Mouse (Mus musculus) embryonic fibroblast, embryonic 13.5 days (primary cell): Measurements from ENCODE around the gene Chrm4. TPM values are rescaled to one million over a fixed set of nuclear protein-coding genes. Genes with fewer than 3 reads are reported as not detected.

Experiments used
- H3K27ac ChIP-seq: 2 replicates; pipeline ENCODE4 v1.5.1; 2012; ENCODE audit warnings: low read length, control low read depth, inconsistent platforms; ENCODE audit not compliant: insufficient read depth
- H3K4me1 ChIP-seq: 2 replicates; pipeline ENCODE4 v1.6.1; 2011; ENCODE audit warnings: low read length; ENCODE audit not compliant: control insufficient read depth, insufficient read depth
- H3K4me3 ChIP-seq: 2 replicates; pipeline ENCODE4 v1.5.1; 2011; ENCODE audit warnings: mild to moderate bottlenecking, control low read depth, low read length; ENCODE audit not compliant: insufficient read depth
- CTCF ChIP-seq: IDR thresholded peaks from 2 replicates; pipeline ENCODE4 v1.5.1; 2011; ENCODE audit warnings: mild to moderate bottlenecking, control low read depth, low read length, moderate library complexity, borderline replicate concordance; ENCODE audit not compliant: insufficient read depth
- POLR2A ChIP-seq: IDR thresholded peaks from 2 replicates; pipeline ENCODE4 v1.6.1; 2011; ENCODE audit warnings: low read depth, mild to moderate bottlenecking, control low read depth, low read length, moderate library complexity
- polyA plus RNA-seq: library from polyadenylated mRNA; stranded (reverse); fragments of >200 nt; gene quantifications from 2 replicates; pipeline ENCODE4 v1.2.4, GENCODE M21; 2011; ENCODE audit warnings: low read depth; ENCODE audit not compliant: missing spikeins, insufficient read length

Gene Chrm4
- not detected in 2 replicates for polyA plus RNA-seq

DNA sequence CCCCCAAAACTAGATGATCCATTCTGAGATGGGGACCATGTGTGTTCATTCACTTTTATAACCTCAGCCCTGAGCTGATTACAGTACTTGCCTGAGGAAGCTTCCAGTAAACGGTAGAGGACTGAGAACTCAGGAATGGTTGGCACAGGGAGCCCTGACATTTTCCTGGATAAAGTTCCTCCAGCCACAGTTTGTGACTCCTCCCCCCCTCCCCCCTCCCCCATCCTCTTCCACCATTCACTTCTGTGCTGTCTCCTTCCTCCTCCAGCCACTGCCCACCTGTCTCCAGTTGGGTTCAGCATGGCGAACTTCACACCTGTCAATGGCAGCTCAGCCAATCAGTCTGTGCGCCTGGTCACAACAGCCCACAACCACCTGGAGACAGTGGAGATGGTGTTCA, at the start of gene Chrm4:
Chrm4 (plus strand) TSS at position 301 of the 400 bp plus-strand sequence.
- TF ChIP-seq POLR2A (no peak), CTCF (no peak)
- Histone ChIP-seq H3K27ac (no peak within 1 kb of the TSS), H3K4me3 (no peak within 1 kb of the TSS), H3K4me1 (0 out of 2 replicates have a peak, but pooled peaks cover 2% of the 10 kb centered on the region)

DNA sequence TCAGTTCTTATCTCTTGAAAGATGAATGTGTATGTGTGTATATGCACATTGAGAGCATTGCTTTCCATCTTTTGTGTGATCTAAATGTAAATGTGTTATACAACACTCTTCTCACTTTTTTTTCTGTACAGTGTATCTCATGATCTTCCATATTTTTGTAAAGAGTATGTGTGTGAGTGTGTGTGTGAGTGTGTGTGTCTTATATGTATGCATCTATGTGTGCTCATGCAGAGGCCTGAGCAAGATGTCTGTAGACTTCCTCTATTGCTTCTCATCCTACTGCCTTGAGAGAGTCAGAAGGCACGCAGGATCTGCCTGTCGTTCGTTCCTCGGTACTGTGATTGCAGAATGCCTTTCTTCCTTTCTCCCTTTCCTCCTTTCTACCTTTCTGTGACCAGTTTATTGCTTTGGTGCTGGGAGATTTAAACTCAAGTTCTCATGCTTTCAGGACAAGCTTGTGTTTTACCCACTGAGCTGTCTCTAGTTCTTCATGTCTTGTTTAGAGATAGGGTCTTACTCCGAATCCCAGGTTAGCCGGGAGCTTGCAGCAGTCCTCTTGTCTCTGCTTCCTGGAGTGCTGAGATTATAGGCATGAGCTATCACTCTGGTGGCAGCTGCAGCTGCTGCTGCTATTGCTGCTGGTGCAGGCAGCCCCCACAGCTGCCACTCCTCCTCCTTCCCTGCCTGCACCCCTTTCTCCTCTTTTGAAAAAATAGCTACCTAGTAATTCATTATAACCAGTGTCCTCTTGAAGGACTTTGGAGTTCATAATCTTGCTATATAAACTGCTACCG, 48.5 kb upstream of the Chrm4 start:
- Histone ChIP-seq H3K4me1 (no peaks in the 10 kb centered on the region), H3K27ac (no peak overlapping the region), H3K4me3 (no peak overlapping the region)
- no peak for TF ChIP-seq POLR2A
- no peak for TF ChIP-seq CTCF

DNA sequence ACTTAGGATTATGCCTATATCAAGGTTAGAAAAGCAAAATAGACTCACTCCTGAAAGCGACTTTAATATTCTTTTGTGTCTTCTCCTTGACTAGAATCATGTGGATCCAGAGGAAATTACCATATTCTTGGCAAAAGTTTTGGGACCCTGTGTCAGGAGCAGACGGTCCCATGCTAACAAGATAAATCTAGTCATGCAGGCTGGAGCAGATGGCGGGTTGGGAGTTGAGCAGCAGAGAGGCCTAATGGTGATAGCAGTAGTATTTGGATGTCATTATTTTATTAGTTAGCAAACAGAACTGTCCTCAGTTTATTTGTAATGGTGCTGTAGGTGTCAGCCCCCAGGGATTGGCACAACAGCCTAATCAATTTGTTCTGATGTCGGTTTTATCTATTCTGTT, 43.1 kb upstream of the Chrm4 start:
- TF ChIP-seq POLR2A, result no peak
- no peak for TF ChIP-seq CTCF
- no peak overlapping the region for H3K4me3 ChIP-seq
- H3K4me1 ChIP-seq, result no peaks in the 10 kb centered on the region
- H3K27ac ChIP-seq, result no peak overlapping the region

- Histone ChIP-seq H3K27ac (no peak overlapping the region), H3K4me1 (no peaks in the 10 kb centered on the region), H3K4me3 (no peak overlapping the region)
- TF ChIP-seq CTCF, result no peak
- no peak for TF ChIP-seq POLR2A
These were observed 42.4 kb upstream of the Chrm4 start for GRCm38 (mm10) chr2:91884616-91885015.

DNA sequence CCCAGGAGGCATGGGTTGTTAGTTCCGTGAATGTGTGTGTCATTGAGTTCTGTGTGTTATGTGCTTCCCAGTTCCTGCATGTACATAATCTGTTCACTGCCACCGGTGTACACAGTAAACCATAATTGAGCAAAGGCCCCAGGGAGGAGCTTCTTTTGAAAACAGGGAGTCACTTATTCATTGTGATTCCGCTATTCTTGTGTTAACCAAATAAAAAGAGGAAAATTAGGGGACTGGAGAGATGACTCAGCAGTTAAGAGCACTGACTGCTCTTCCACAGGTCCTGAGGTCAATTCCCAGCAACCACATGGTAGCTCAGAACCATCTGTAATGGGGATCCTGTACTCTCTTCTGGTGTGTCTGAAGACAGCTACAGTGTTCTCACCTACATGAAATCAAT, 32.3 kb upstream of the Chrm4 start:
- no peak for TF ChIP-seq CTCF
- no peak for TF ChIP-seq POLR2A
- H3K27ac ChIP-seq, result peak overlapping the region; percentile 47
- peaks cover 6% of the 10 kb centered on the region; the same call in 1 of the 2 replicates for H3K4me1 ChIP-seq
- no peak overlapping the region for H3K4me3 ChIP-seq

GRCm38 (mm10) chr2:91895401-91895800, 31.6 kb upstream of the Chrm4 start:
- TF ChIP-seq CTCF (no peak), POLR2A (no peak)
- Histone ChIP-seq H3K27ac (peak overlapping the region; percentile 41; the same call in 1 of the 2 replicates), H3K4me3 (no peak overlapping the region), H3K4me1 (peaks cover 6% of the 10 kb centered on the region; the same call in 1 of the 2 replicates)

DNA sequence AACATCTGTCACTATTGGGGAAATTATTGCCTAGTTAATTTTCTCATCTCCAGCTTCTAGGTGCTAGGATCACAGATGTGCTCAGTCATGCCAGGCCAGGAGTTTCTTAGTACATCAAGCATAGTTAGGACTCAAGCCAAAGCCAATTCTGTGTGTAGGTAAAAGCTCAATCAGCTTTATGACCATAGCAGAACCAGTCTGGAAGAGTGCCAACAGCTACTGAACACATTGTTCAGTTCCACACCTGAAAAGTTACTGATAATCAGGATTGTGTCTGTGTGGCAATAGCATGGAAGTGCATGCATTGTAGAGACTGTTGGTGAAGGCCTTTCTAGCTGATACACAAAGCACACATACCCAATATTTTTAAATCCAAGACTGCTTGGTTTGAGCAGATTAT, 29.1 kb upstream of the Chrm4 start:
- TF ChIP-seq CTCF, result no peak
- TF ChIP-seq POLR2A, result no peak
- Histone ChIP-seq H3K4me3 (no peak overlapping the region), H3K4me1 (peaks cover 6% of the 10 kb centered on the region; the same call in 1 of the 2 replicates), H3K27ac (no peak overlapping the region)

DNA sequence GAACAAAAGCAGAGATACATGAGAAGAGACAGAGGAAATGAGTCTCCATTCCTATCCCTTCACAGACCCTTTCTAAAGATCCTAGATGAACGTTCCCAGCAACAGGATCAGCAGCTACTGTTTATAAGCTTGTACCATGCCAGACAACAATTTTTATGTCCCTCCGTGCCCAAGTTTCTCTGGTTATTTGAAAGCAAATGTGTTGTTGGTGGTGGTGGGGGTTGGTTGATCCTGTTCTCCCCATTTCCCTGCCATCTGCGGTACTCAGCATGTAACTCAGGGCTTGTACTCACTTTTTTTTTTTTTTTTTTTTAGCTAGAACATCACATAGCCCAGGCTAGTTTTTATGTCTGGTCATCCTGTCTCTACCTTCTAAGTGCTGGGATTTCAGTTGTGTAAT, 27.9 kb upstream of the Chrm4 start:
- TF ChIP-seq POLR2A (no peak), CTCF (no peak)
- H3K4me3 ChIP-seq, result no peak overlapping the region
- H3K27ac ChIP-seq, result no peak overlapping the region
- H3K4me1 ChIP-seq, result peaks cover 6% of the 10 kb centered on the region; the same call in 1 of the 2 replicates

GRCm38 (mm10) chr2:91900431-91900830, 26.6 kb upstream of the Chrm4 start:
- no peak for TF ChIP-seq POLR2A
- Histone ChIP-seq H3K27ac (no peak overlapping the region), H3K4me1 (peaks cover 2% of the 10 kb centered on the region; the same call in 1 of the 2 replicates), H3K4me3 (no peak overlapping the region)

DNA sequence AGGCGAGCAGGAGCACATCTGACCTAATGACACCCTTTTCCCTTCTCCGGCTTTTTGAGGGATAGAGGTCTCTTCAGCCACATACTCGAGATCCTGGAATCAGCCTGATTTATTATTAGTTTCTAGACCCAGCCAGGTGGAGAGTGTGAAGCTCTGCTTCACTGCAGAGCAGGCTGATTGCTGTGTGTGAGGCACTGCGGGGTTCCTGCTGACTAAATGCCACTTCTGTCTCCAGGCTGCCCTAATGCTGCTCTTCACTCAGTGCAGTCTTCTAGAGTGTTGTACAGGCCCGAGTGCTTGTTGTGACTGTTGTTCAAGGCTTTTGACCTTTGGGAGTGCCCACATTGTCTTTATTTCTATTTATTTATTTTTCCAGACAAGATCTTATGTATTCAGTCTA, 24.7 kb upstream of the Chrm4 start:
- H3K4me3 ChIP-seq, result no peak overlapping the region
- H3K4me1 ChIP-seq, result no peaks in the 10 kb centered on the region
- H3K27ac ChIP-seq, result no peak overlapping the region
- TF ChIP-seq CTCF (no peak), POLR2A (no peak)
